Mouse (Mus musculus): ENCODE measurements at regions not wholly inside any gene's neighbourhood (a gene's known extent, or its start where the extent isn't known, plus 50 kb on each side); places are given as distances from the start of the nearest gene placed in this dataset.
A peak's percentile ranks its signal among the peaks of the same experiment; 100 is the strongest.

GRCm38 (mm10) chr5:118446878-118447277 is 113.6 kb upstream of the Med13l start:
- H3K27ac ChIP-seq (ENCODE audit: low read depth, low read length), result no peak overlapping the region
- 65% methylated on average over 6 of the region's 6 CpGs for WGBS

DNA sequence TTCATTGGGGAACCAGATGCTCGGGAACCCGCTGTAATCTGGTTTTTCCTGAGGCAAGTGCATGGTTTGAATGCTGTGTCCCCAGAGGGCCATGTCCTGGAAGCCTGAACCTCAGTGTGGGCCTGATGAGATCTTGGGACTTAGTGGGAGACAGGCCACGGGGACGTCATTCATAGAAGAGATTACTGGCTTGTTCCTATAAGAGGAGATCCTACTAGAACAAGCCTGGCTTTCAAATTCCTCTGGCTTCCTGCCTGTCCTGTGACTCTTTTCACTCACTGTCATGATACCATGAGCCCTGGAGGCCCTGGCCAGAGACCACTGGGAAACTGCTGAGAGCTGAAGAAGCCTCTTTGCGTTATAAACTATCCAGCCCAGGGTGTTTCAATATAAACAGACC is 113.1 kb upstream of the Med13l start:
- Histone ChIP-seq H3K4me3 (ENCODE audit: low read depth, low read length) (no peak overlapping the region), H3K36me3 (ENCODE audit: control insufficient read depth, insufficient read depth, low read length) (no peaks in the 10 kb centered on the region), H3K4me2 (no peak overlapping the region), H3K27me3 (replicated peaks; ENCODE audit: control insufficient read depth, insufficient read depth, low read length) (peaks cover 3% of the 10 kb centered on the region), H3K9me3 (ENCODE audit: control insufficient read depth, low read length) (no peaks in the 10 kb centered on the region), H3K27ac (ENCODE audit: low read depth, low read length) (no peak overlapping the region), H3K4me1 (replicated peaks; ENCODE audit: control insufficient read depth, insufficient read depth, low read length) (peaks cover 3% of the 10 kb centered on the region), H3K9ac (ENCODE audit: low read depth, low read length) (no peak overlapping the region)
- 74% methylated on average over 5 of the region's 5 CpGs for WGBS
- ATAC-seq (replicated peaks; ENCODE audit: low FRiP score) (no peak), DNase-seq (ENCODE audit: low spot score) (no peak)

More at GRCm38 (mm10) chr5:118446878-118447277, 113.6 kb upstream of the Med13l start:
- Histone ChIP-seq H3K36me3 (ENCODE audit: control insufficient read depth, insufficient read depth, low read length) (no peaks in the 10 kb centered on the region), H3K4me3 (ENCODE audit: low read depth, low read length) (no peak overlapping the region), H3K9ac (ENCODE audit: low read depth, low read length) (no peak overlapping the region), H3K9me3 (ENCODE audit: control insufficient read depth, low read length) (no peaks in the 10 kb centered on the region), H3K4me1 (replicated peaks; ENCODE audit: control insufficient read depth, insufficient read depth, low read length) (peaks cover 3% of the 10 kb centered on the region), H3K27me3 (replicated peaks; ENCODE audit: control insufficient read depth, insufficient read depth, low read length) (peaks cover 3% of the 10 kb centered on the region), H3K4me2 (no peak overlapping the region)
- no peak for DNase-seq (ENCODE audit: low spot score)
- ATAC-seq (replicated peaks; ENCODE audit: low FRiP score), result no peak

DNA sequence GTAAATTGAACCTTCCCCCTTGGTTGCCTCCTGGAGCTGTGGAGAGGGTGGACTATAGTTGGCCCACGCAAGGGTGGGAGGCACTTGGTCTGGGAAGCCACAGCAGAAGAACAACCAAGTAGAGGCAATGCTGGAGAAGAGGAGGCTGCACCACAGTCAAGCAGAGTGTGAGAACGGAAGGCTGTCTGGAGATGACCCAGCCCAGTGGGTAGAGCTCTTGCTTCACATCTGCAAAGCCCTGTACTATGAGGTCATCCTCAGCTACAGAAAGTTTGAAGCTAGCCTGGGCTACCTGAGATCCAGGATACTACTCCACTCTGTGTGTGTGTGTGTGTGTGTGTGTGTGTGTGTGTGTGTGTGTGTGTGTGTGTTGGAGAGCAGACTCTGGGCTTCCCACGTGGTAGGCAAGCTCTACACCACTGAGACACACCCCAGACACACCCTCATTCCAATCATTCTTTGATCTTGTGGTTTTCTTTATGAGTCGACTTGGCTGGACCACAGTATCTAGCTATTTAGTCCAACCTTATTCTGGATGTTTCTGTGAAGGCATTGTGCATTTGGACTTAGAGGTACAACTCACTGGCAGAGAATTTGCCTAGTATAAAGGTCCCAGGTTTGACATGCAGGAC is 111.5 kb upstream of the Med13l start:
- no peaks in the 10 kb centered on the region for H3K9me3 ChIP-seq (ENCODE audit: control insufficient read depth, low read length)
- H3K4me1 ChIP-seq (replicated peaks; ENCODE audit: control insufficient read depth, insufficient read depth, low read length), result peaks cover 3% of the 10 kb centered on the region
- H3K27ac ChIP-seq (ENCODE audit: low read depth, low read length), result no peak overlapping the region
- H3K4me3 ChIP-seq (ENCODE audit: low read depth, low read length), result no peak overlapping the region
- no peaks in the 10 kb centered on the region for H3K36me3 ChIP-seq (ENCODE audit: control insufficient read depth, insufficient read depth, low read length)
- ATAC-seq (replicated peaks; ENCODE audit: low FRiP score), result peak; percentile 29; the same call in 1 of the 2 replicates
- no peak overlapping the region for H3K9ac ChIP-seq (ENCODE audit: low read depth, low read length)
- WGBS, result 51% methylated on average over 4 of the region's 4 CpGs
- DNase-seq (ENCODE audit: low spot score), result no peak
- no peak overlapping the region for H3K4me2 ChIP-seq
- peaks cover 3% of the 10 kb centered on the region for H3K27me3 ChIP-seq (replicated peaks; ENCODE audit: control insufficient read depth, insufficient read depth, low read length)

- Histone ChIP-seq H3K9me3 (ENCODE audit: control insufficient read depth, low read length) (no peaks in the 10 kb centered on the region), H3K36me3 (ENCODE audit: control insufficient read depth, insufficient read depth, low read length) (no peaks in the 10 kb centered on the region), H3K27ac (ENCODE audit: low read depth, low read length) (no peak overlapping the region), H3K4me1 (replicated peaks; ENCODE audit: control insufficient read depth, insufficient read depth, low read length) (peaks cover 3% of the 10 kb centered on the region), H3K4me2 (no peak overlapping the region), H3K9ac (ENCODE audit: low read depth, low read length) (no peak overlapping the region), H3K27me3 (replicated peaks; ENCODE audit: control insufficient read depth, insufficient read depth, low read length) (peaks cover 3% of the 10 kb centered on the region; the same call in 1 of the 2 replicates), H3K4me3 (ENCODE audit: low read depth, low read length) (no peak overlapping the region)
- DNase-seq (ENCODE audit: low spot score) (no peak), ATAC-seq (replicated peaks; ENCODE audit: low FRiP score) (no peak)
- 86% methylated on average over 4 of the region's 4 CpGs for WGBS
Observed at GRCm38 (mm10) chr5:118449893-118450292, 110.6 kb upstream of the Med13l start.

- H3K27ac ChIP-seq (ENCODE audit: low read depth, low read length), result no peak overlapping the region
- WGBS, result 70% methylated on average over 2 of the region's 2 CpGs
- DNase-seq (ENCODE audit: low spot score) (no peak), ATAC-seq (replicated peaks; ENCODE audit: low FRiP score) (no peak)
- H3K4me3 ChIP-seq (ENCODE audit: low read depth, low read length), result no peak overlapping the region
- H3K4me1 ChIP-seq (replicated peaks; ENCODE audit: control insufficient read depth, insufficient read depth, low read length), result peaks cover 3% of the 10 kb centered on the region
- H3K27me3 ChIP-seq (replicated peaks; ENCODE audit: control insufficient read depth, insufficient read depth, low read length), result peaks cover 2% of the 10 kb centered on the region; the same call in 1 of the 2 replicates
- H3K9ac ChIP-seq (ENCODE audit: low read depth, low read length), result no peak overlapping the region
- H3K4me2 ChIP-seq, result no peak overlapping the region
- no peaks in the 10 kb centered on the region for H3K9me3 ChIP-seq (ENCODE audit: control insufficient read depth, low read length)
- H3K36me3 ChIP-seq (ENCODE audit: control insufficient read depth, insufficient read depth, low read length), result no peaks in the 10 kb centered on the region
Observed at GRCm38 (mm10) chr5:118452052-118452451, 108.4 kb upstream of the Med13l start.

- Histone ChIP-seq H3K9ac (ENCODE audit: low read depth, low read length) (no peak overlapping the region), H3K4me3 (ENCODE audit: low read depth, low read length) (no peak overlapping the region), H3K27me3 (replicated peaks; ENCODE audit: control insufficient read depth, insufficient read depth, low read length) (peaks cover 5% of the 10 kb centered on the region; the same call in 1 of the 2 replicates), H3K27ac (ENCODE audit: low read depth, low read length) (no peak overlapping the region), H3K4me2 (no peak overlapping the region), H3K4me1 (replicated peaks; ENCODE audit: control insufficient read depth, insufficient read depth, low read length) (peaks cover 3% of the 10 kb centered on the region), H3K36me3 (ENCODE audit: control insufficient read depth, insufficient read depth, low read length) (no peaks in the 10 kb centered on the region), H3K9me3 (ENCODE audit: control insufficient read depth, low read length) (no peaks in the 10 kb centered on the region)
- no peak for DNase-seq (ENCODE audit: low spot score)
- WGBS, result 93% methylated on average over 1 of the region's 1 CpGs
- no peak for ATAC-seq (replicated peaks; ENCODE audit: low FRiP score)
Observed at GRCm38 (mm10) chr5:118454096-118454495, 106.4 kb upstream of the Med13l start.

GRCm38 (mm10) chr5:118458727-118459390 is 101.6 kb upstream of the Med13l start:
- 7% methylated on average over 16 of the region's 16 CpGs for WGBS
- peak overlapping the region; percentile 35; the same call in 1 of the 2 replicates for H3K9ac ChIP-seq (ENCODE audit: low read depth, low read length)
- DNase-seq (ENCODE audit: low spot score) (no peak), ATAC-seq (replicated peaks; ENCODE audit: low FRiP score) (peak; percentile 67)
- no peaks in the 10 kb centered on the region for H3K9me3 ChIP-seq (ENCODE audit: control insufficient read depth, low read length)
- H3K36me3 ChIP-seq (ENCODE audit: control insufficient read depth, insufficient read depth, low read length), result no peaks in the 10 kb centered on the region
- H3K4me1 ChIP-seq (replicated peaks; ENCODE audit: control insufficient read depth, insufficient read depth, low read length), result no peaks in the 10 kb centered on the region
- H3K4me2 ChIP-seq, result peak overlapping the region; percentile 72
- H3K4me3 ChIP-seq (ENCODE audit: low read depth, low read length), result peak overlapping the region; percentile 37
- no peak overlapping the region; the same call in 1 of the 2 replicates for H3K27ac ChIP-seq (ENCODE audit: low read depth, low read length)
- peaks cover 13% of the 10 kb centered on the region for H3K27me3 ChIP-seq (replicated peaks; ENCODE audit: control insufficient read depth, insufficient read depth, low read length)

- 0 out of 2 replicates have a peak overlapping the region, but pooled peaks have one; percentile 35 for H3K9ac ChIP-seq (ENCODE audit: low read depth, low read length)
- no peaks in the 10 kb centered on the region for H3K36me3 ChIP-seq (ENCODE audit: control insufficient read depth, insufficient read depth, low read length)
- peak overlapping the region; percentile 37 for H3K4me3 ChIP-seq (ENCODE audit: low read depth, low read length)
- no peak for DNase-seq (ENCODE audit: low spot score)
- no peak overlapping the region for H3K27ac ChIP-seq (ENCODE audit: low read depth, low read length)
- 0 out of 2 replicates have a peak, but pooled peaks have one; percentile 25 for ATAC-seq (replicated peaks; ENCODE audit: low FRiP score)
- H3K9me3 ChIP-seq (ENCODE audit: control insufficient read depth, low read length), result no peaks in the 10 kb centered on the region
- WGBS, result 8% methylated on average over 12 of the region's 12 CpGs
- peaks cover 16% of the 10 kb centered on the region for H3K27me3 ChIP-seq (replicated peaks; ENCODE audit: control insufficient read depth, insufficient read depth, low read length)
- H3K4me2 ChIP-seq, result peak overlapping the region; percentile 72
- H3K4me1 ChIP-seq (replicated peaks; ENCODE audit: control insufficient read depth, insufficient read depth, low read length), result no peaks in the 10 kb centered on the region
Observed at GRCm38 (mm10) chr5:118459391-118459792, 101.1 kb upstream of the Med13l start.

GRCm38 (mm10) chr5:118461967-118462366 is 98.5 kb upstream of the Med13l start:
- H3K9ac ChIP-seq (ENCODE audit: low read depth, low read length), result no peak overlapping the region

More at GRCm38 (mm10) chr5:118461967-118462366, 98.5 kb upstream of the Med13l start:
- peaks cover 22% of the 10 kb centered on the region for H3K4me1 ChIP-seq (replicated peaks; ENCODE audit: control insufficient read depth, insufficient read depth, low read length)
- no peak for DNase-seq (ENCODE audit: low spot score)
- no peak overlapping the region for H3K4me2 ChIP-seq
- no peaks in the 10 kb centered on the region for H3K9me3 ChIP-seq (ENCODE audit: control insufficient read depth, low read length)
- peaks cover 15% of the 10 kb centered on the region for H3K27me3 ChIP-seq (replicated peaks; ENCODE audit: control insufficient read depth, insufficient read depth, low read length)
- H3K27ac ChIP-seq (ENCODE audit: low read depth, low read length), result no peak overlapping the region
- H3K4me3 ChIP-seq (ENCODE audit: low read depth, low read length), result no peak overlapping the region
- 73% methylated on average over 4 of the region's 4 CpGs for WGBS
- no peaks in the 10 kb centered on the region for H3K36me3 ChIP-seq (ENCODE audit: control insufficient read depth, insufficient read depth, low read length)
- ATAC-seq (replicated peaks; ENCODE audit: low FRiP score), result no peak
